Mouse (Mus musculus) lung, postnatal 0 days (tissue): ENCODE measurements at regions not wholly inside any gene's neighbourhood (a gene's known extent, or its start where the extent isn't known, plus 50 kb on each side); places are given as distances from the start of the nearest gene placed in this dataset.

Experiments used
- ATAC-seq: fragments of 200-750 bp; cut with Nextera tagmentation; 2 replicates; pipeline ENCODE4 v1.8.0; 2017; ENCODE audit warnings: moderate library complexity
- DNase-seq: peaks from one replicate; pipeline ENCODE4 v3.0.0-alpha.2; 2016; ENCODE audit warnings: low spot score
- H3K27ac ChIP-seq: fragments of 300-500 bp; sonication (generic); 2 replicates; pipeline ENCODE4 v1.5.1; 2014; ENCODE audit warnings: antibody characterized with exemption, mild to moderate bottlenecking, low read length, mixed read lengths
- H3K27me3 ChIP-seq: fragments of 300-500 bp; sonication (generic); replicated peaks from 2 replicates; pipeline ENCODE4 v1.6.1; 2014; ENCODE audit warnings: low read length, mixed read lengths; ENCODE audit not compliant: insufficient read depth
- H3K36me3 ChIP-seq: fragments of 300-500 bp; sonication (generic); 2 replicates; pipeline ENCODE4 v1.6.1; 2014; ENCODE audit warnings: low read length, mixed read lengths; ENCODE audit not compliant: insufficient read depth
- H3K4me1 ChIP-seq: fragments of 300-500 bp; sonication (generic); 2 replicates; pipeline ENCODE4 v1.6.1; 2014; ENCODE audit warnings: antibody characterized with exemption, low read depth, low read length, mixed read lengths; ENCODE audit not compliant: insufficient read depth
- H3K4me2 ChIP-seq: fragments of 300-500 bp; sonication (generic); replicated peaks from 2 replicates; pipeline ENCODE4 v1.6.1; 2014; ENCODE audit warnings: low read depth, mild to moderate bottlenecking, low read length, moderate library complexity, mixed read lengths
- H3K4me3 ChIP-seq: fragments of 300-500 bp; sonication (generic); 2 replicates; pipeline ENCODE4 v1.5.1; 2014; ENCODE audit warnings: low read depth, low read length
- H3K9ac ChIP-seq: fragments of 300-500 bp; sonication (generic); replicated peaks from 2 replicates; pipeline ENCODE4 v1.6.1; 2014; ENCODE audit warnings: low read depth, mild to moderate bottlenecking
- H3K9me3 ChIP-seq: fragments of 300-500 bp; sonication (generic); 2 replicates; pipeline ENCODE4 v1.6.1; 2016; ENCODE audit warnings: low read length, mixed read lengths
- CTCF ChIP-seq: IDR thresholded peaks from 2 replicates; pipeline ENCODE4 v1.5.1; 2016; ENCODE audit warnings: antibody characterized with exemption, mild to moderate bottlenecking
- EP300 ChIP-seq: IDR thresholded peaks from 2 replicates; pipeline ENCODE4 v1.6.1; 2016; ENCODE audit warnings: antibody characterized with exemption, mild to moderate bottlenecking, control low read depth
- WGBS: fragments of 180-500 bp; shearing (Covaris S2); extraction: QIAGEN DNeasy Blood & Tissue Kit; methylation state at CpG from one replicate; pipeline ENCODE4 v1.1.7; 2014; 5-methylcytosine and 5-hydroxymethylcytosine counted together

DNA sequence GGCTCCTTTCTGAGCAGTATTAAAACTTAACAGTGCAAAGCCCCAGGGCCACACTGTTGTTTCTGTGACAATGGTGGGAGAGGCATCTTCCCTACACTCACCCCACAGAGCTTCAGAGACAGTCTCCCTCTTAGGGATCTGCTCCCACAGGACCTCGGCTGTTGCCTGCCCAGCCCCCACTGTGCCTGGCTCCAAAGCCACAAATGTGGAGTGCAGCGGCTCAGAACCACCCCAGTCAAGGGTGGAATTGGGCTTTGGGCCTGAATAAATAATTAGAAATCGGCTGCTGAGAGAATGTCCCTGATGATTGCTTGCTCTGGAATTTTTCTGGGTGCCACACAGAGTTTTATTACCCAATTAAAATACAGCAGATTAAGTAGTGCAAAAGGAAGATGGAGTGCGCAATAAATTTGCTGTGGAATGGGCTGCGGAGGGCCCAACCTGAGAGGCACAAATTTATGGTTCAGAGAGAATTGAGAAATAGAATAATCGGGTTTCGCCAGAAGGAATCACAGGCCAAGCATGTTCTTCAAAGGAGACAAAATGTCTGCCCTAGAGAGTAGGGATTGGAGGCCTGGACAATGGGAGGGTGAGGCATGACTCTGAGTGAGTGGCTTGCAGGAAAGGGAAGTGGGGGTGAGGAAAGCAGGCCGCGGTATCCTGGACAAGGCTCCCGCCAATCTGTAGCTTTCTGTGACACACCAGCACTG is 56.4 kb downstream of the Cd24a start:
- Histone ChIP-seq H3K27ac (no peak overlapping the region), H3K4me1 (no peaks in the 10 kb centered on the region), H3K9ac (no peak overlapping the region), H3K9me3 (no peaks in the 10 kb centered on the region), H3K36me3 (no peaks in the 10 kb centered on the region), H3K4me2 (no peak overlapping the region), H3K4me3 (no peak overlapping the region), H3K27me3 (no peaks in the 10 kb centered on the region)
- peak; percentile 18 for DNase-seq
- WGBS = 69% methylated on average over 10 of the region's 10 CpGs
- no peak for ATAC-seq
- no peak for TF ChIP-seq CTCF
- no peak for TF ChIP-seq EP300

DNA sequence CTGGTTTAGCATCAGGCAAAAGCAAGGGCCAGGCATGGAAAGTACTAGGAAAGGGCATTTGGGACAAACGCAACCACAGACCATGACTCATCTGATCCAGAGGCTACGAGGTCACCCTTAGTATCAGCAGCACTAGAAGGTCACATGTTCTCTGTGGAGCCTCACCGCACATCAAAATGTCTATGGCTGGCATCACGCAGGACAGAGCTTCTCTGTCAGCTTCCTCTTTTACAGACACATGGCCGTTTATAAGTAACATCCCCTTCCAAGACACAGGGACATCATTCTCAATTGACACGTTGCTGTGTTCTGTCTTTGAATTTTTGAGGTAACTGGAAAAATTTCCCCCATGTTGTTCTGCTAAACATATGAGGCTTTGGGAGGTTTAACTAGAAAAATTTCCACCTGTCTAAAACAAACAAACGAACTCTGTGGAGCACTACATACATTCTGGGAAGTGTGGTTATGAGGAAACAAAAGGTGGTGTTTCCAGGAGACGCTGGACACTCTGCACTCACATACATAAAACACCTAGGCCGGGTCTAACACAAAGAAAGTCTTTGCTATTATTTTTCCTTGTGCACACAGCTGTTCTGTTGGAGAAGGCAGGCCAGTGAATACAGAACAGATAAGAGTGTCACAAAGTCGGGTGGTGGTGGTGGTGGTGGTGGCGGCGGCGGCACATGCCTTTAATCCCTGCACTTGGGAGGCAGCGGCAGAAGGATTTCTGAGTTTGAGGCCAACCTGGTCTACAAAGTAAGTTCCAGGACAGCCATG is 63.3 kb downstream of the Cd24a start:
- ATAC-seq (no peak), DNase-seq (no peak)
- no peaks in the 10 kb centered on the region for H3K36me3 ChIP-seq
- 69% methylated on average over 14 of the region's 14 CpGs for WGBS
- no peaks in the 10 kb centered on the region for H3K9me3 ChIP-seq
- TF ChIP-seq CTCF (no peak), EP300 (no peak)
- H3K27me3 ChIP-seq = no peaks in the 10 kb centered on the region
- H3K4me1 ChIP-seq = no peaks in the 10 kb centered on the region
- H3K4me2 ChIP-seq = no peak overlapping the region
- no peak overlapping the region for H3K9ac ChIP-seq
- H3K4me3 ChIP-seq = no peak overlapping the region
- H3K27ac ChIP-seq = no peak overlapping the region

DNA sequence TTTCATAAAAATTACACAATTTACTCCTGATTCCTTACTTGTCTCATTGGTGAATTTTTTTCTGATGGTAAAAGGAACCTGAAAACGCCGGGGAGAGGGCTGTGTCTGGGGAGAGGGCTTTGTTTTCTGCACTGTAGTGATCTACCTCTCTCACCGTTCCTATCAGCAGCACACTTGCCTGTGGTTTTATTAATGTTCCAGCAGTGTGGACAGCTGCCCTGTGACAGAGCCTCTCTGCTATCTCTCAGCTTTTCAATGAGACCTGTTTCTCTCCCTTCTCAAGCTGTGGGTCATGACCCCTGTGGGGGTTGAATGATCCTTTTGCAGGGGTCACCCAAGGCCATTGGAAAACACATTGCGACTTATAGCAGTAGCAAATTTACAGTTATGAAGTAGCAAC is 68.2 kb downstream of the Cd24a start:
- no peaks in the 10 kb centered on the region for H3K27me3 ChIP-seq
- no peak overlapping the region for H3K9ac ChIP-seq
- no peaks in the 10 kb centered on the region for H3K9me3 ChIP-seq
- ATAC-seq (no peak), DNase-seq (no peak)
- TF ChIP-seq CTCF (no peak), EP300 (no peak)
- H3K4me1 ChIP-seq = no peaks in the 10 kb centered on the region
- H3K36me3 ChIP-seq = no peaks in the 10 kb centered on the region
- WGBS = 58% methylated on average over 4 of the region's 4 CpGs
- H3K4me3 ChIP-seq = no peak overlapping the region
- H3K4me2 ChIP-seq = no peak overlapping the region
- no peak overlapping the region for H3K27ac ChIP-seq

DNA sequence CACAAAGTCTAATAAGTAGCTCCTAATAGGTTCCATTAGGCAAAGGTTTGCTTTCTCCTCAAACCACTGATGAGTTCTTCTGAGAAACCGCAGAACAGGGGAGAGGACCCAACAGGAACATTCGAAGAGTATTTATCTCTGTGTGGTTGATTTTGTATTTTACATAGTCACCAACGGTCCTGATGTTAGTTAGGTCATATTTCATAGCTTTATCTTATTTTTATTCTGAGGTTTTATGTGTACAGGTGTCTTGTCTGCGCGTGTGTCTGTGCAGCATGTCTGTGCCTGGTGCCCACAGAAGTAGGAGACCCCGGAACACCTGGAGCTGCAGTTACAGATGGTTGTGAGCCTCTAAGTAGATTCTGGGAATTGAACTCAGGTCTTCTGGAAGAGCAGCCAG is 68.9 kb downstream of the Cd24a start:
- no peak overlapping the region for H3K4me3 ChIP-seq
- no peaks in the 10 kb centered on the region for H3K4me1 ChIP-seq
- H3K36me3 ChIP-seq = no peaks in the 10 kb centered on the region
- no peak for ATAC-seq
- WGBS = 88% methylated on average over 6 of the region's 6 CpGs
- no peaks in the 10 kb centered on the region for H3K27me3 ChIP-seq
- TF ChIP-seq EP300 (no peak), CTCF (no peak)
- no peak overlapping the region for H3K4me2 ChIP-seq
- H3K27ac ChIP-seq = no peak overlapping the region
- H3K9ac ChIP-seq = no peak overlapping the region
- no peak for DNase-seq
- H3K9me3 ChIP-seq = no peaks in the 10 kb centered on the region

DNA sequence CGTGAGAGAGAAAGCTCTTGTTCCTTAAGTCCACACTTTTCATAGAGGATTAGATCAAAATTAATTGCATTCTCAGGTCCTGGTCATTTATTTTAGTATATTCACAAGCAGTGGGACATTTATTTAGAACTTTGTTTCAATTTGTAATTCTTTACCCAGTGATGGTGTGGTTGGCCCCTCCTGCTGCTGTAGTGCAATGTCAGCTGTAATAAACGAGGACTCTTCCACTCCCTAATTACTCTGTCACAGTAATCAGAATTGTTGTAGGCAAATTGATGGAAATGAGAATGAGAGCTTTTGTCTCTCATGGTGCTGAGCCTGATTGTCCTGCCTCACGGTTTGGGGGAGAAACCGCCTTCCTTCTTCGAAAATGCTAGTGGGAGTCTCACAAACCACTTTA is 70.1 kb downstream of the Cd24a start:
- no peak for TF ChIP-seq CTCF
- no peak for TF ChIP-seq EP300
- H3K36me3 ChIP-seq = no peaks in the 10 kb centered on the region
- no peak overlapping the region for H3K9ac ChIP-seq
- no peak overlapping the region for H3K27ac ChIP-seq
- ATAC-seq (no peak), DNase-seq (no peak)
- WGBS = 74% methylated on average over 5 of the region's 5 CpGs
- no peaks in the 10 kb centered on the region for H3K9me3 ChIP-seq
- H3K4me1 ChIP-seq = no peaks in the 10 kb centered on the region
- no peak overlapping the region for H3K4me2 ChIP-seq
- H3K27me3 ChIP-seq = no peaks in the 10 kb centered on the region
- no peak overlapping the region for H3K4me3 ChIP-seq

DNA sequence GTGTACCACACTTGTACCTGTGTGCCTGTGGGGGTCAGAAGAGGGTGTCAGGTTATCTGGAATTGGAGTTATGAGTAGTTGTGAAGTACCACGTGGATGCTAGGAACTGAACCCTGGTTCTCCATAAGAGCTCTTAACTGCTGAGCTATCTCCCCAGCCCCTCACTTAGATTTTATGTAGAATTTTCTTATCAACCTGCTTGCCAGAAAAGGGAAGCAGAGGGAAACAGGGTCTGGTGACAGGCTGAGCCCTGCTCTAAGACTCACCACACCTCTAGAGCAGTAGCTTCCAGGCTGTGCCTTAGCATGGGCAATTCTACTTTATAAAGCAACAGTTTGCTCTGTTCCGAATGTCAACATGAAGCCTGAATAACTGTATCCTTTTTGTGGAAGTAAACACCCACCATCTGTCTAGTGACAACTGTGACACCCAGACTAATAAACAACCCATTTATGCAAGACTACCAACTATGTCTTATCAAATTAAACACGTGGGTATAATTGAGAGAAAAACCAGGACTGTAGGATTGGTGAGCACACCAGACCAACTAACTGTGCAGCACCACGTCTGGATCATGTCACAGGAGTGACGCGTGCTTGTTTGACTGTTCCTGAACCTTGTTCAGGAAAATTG is 70.8 kb downstream of the Cd24a start:
- no peaks in the 10 kb centered on the region for H3K27me3 ChIP-seq
- H3K9ac ChIP-seq = no peak overlapping the region
- TF ChIP-seq CTCF (no peak), EP300 (no peak)
- H3K27ac ChIP-seq = no peak overlapping the region
- no peak overlapping the region for H3K4me3 ChIP-seq
- ATAC-seq (no peak), DNase-seq (no peak)
- no peaks in the 10 kb centered on the region for H3K9me3 ChIP-seq
- 58% methylated on average over 6 of the region's 6 CpGs for WGBS
- H3K4me2 ChIP-seq = no peak overlapping the region
- H3K4me1 ChIP-seq = no peaks in the 10 kb centered on the region
- no peaks in the 10 kb centered on the region for H3K36me3 ChIP-seq
